Mouse (Mus musculus): ENCODE measurements around the gene Sh2d7. TPM values are rescaled to one million over a fixed set of nuclear protein-coding genes. Genes with fewer than 3 reads are reported as not detected.

Gene Sh2d7
- polyA plus RNA-seq, 1 experiment: 0.01 TPM

DNA sequence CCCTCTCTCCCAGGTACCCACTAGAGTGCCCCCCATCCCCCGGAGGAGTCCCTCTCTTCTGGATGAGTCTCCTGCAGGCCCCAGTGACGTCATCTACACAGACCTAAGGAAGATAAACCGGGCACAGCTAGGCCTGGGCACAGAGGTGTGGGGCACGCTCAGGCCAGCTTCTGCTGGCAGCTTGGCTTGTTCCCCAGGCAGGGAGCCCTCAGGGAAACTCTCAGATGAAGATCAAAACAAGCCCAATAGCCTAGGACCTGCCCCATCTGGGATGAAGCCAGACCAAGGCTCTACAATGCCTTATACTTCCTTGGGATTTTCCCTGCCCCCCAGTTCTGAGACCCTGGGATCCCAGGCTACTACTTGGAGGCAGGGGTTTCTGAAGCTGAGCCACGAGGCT, 2.0 kb downstream of the Sh2d7 start:
- H3ac ChIP-seq (ENCODE audit: control insufficient read depth, insufficient read length, low read depth): no peak overlapping the region
- peaks cover 27% of the 10 kb centered on the region for H3K27me3 ChIP-seq (ENCODE audit: control insufficient read depth, insufficient read depth, insufficient read length)
- H3K4me3 ChIP-seq (ENCODE audit: insufficient read depth, poor library complexity, severe bottlenecking): no peak overlapping the region
- TF ChIP-seq FOSL1 (IDR thresholded peaks at IDR 0.05; ENCODE audit: insufficient read depth, low read length, poor library complexity, severe bottlenecking) (no peak), USF1 (IDR thresholded peaks at IDR 0.05; ENCODE audit: low read depth) (no peak), CTCF (IDR thresholded peaks at IDR 0.05; ENCODE audit: control insufficient read depth, insufficient read depth, insufficient read length) (no peak), MYOD1 (IDR thresholded peaks at IDR 0.05; ENCODE audit: control insufficient read depth, insufficient read length, low read depth) (no peak), CEBPB (IDR thresholded peaks at IDR 0.05; ENCODE audit: low read depth) (no peak), MAX (IDR thresholded peaks at IDR 0.05) (no peak)
- no peaks in the 10 kb centered on the region for H3K79me3 ChIP-seq (ENCODE audit: low read depth)
- no peaks in the 10 kb centered on the region for H3K79me2 ChIP-seq (ENCODE audit: control insufficient read depth, insufficient read depth)
- no peaks in the 10 kb centered on the region for H3K36me3 ChIP-seq (ENCODE audit: control insufficient read depth, insufficient read depth)

DNA sequence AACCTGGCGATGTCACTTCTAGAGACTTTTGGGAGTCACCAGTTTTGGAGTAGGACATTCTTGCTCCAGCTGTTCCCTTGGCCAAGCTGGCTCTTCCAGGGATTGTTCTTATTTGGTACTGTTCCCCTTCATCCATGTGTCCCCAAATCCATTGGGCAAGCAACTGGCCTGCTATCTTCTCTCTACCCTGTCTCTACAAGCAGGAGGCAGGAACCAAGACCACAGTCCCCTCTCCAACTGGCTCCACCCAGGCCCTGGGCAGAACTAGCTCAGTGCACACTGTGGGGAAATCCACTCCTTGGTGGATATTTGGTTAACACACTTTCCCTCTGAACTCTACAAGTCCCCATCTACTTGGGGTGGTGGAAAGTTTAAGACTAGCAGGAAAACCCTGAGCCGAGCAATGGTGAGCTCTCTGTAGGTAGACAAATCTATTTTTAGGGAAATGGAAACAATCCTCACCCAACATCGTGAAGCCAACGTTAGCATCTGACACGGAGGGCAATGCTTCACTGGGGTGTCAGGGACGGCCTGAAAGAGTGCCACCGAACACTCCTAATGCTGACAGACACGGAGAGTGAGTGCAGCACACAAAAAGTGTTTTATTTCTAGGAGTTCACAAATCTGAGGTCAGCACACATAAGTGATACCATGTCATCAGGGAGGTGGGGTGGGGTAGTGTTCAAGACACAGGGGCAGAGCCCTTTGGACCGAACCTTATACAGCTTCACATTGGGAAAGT, 5.6 kb downstream of the Sh2d7 start:
- no peaks in the 10 kb centered on the region for H3K79me3 ChIP-seq (ENCODE audit: low read depth)
- no peak overlapping the region for H3ac ChIP-seq (ENCODE audit: control insufficient read depth, insufficient read length, low read depth)
- TF ChIP-seq CEBPB (IDR thresholded peaks at IDR 0.05; ENCODE audit: low read depth): no peak
- no peak for TF ChIP-seq MYOD1 (IDR thresholded peaks at IDR 0.05; ENCODE audit: control insufficient read depth, insufficient read length, low read depth)
- no peak for TF ChIP-seq CTCF (IDR thresholded peaks at IDR 0.05; ENCODE audit: control insufficient read depth, insufficient read depth, insufficient read length)
- TF ChIP-seq MAX (IDR thresholded peaks at IDR 0.05): no peak
- no peak for TF ChIP-seq MYOG (IDR thresholded peaks at IDR 0.05; ENCODE audit: control insufficient read depth, extremely low read depth, insufficient read length)
- no peak for TF ChIP-seq FOSL1 (IDR thresholded peaks at IDR 0.05; ENCODE audit: insufficient read depth, low read length, poor library complexity, severe bottlenecking)
- no peak for TF ChIP-seq USF1 (IDR thresholded peaks at IDR 0.05; ENCODE audit: low read depth)
- no peak overlapping the region for H3K4me3 ChIP-seq (ENCODE audit: insufficient read depth, poor library complexity, severe bottlenecking)
- peaks cover 16% of the 10 kb centered on the region for H3K27me3 ChIP-seq (ENCODE audit: control insufficient read depth, insufficient read depth, insufficient read length)
- no peaks in the 10 kb centered on the region for H3K36me3 ChIP-seq (ENCODE audit: control insufficient read depth, insufficient read depth)
- no peaks in the 10 kb centered on the region for H3K79me2 ChIP-seq (ENCODE audit: control insufficient read depth, insufficient read depth)

DNA sequence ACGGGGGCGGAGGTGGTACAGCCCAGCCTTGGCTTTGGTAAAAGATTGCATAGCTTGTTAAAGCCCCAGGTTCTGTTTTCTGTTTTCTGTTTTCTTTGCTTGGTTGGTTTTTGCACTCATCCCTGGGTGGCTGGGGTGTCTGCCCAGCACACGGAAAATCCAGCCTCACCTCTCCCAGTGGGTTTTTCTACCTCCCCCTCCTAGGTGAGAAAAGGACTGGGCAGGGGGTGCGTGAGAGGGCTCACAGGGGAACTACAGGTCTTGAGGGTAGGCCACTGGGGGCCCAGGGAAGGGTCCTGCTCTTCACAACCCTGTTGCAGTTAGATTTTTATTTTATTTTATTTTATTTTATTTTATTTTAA, 6.2 kb downstream of the Sh2d7 start:
- Histone ChIP-seq H3K79me2 (ENCODE audit: control insufficient read depth, insufficient read depth) (no peaks in the 10 kb centered on the region), H3K36me3 (ENCODE audit: control insufficient read depth, insufficient read depth) (no peaks in the 10 kb centered on the region), H3K79me3 (ENCODE audit: low read depth) (no peaks in the 10 kb centered on the region), H3ac (ENCODE audit: control insufficient read depth, insufficient read length, low read depth) (no peak overlapping the region), H3K27me3 (ENCODE audit: control insufficient read depth, insufficient read depth, insufficient read length) (peaks cover 13% of the 10 kb centered on the region), H3K4me3 (ENCODE audit: insufficient read depth, poor library complexity, severe bottlenecking) (no peak overlapping the region)
- no peak for TF ChIP-seq MAX (IDR thresholded peaks at IDR 0.05)
- TF ChIP-seq USF1 (IDR thresholded peaks at IDR 0.05; ENCODE audit: low read depth): no peak
- TF ChIP-seq MYOG (IDR thresholded peaks at IDR 0.05; ENCODE audit: control insufficient read depth, extremely low read depth, insufficient read length): no peak
- TF ChIP-seq MYOD1 (IDR thresholded peaks at IDR 0.05; ENCODE audit: control insufficient read depth, insufficient read length, low read depth): no peak
- no peak for TF ChIP-seq FOSL1 (IDR thresholded peaks at IDR 0.05; ENCODE audit: insufficient read depth, low read length, poor library complexity, severe bottlenecking)
- TF ChIP-seq CTCF (IDR thresholded peaks at IDR 0.05; ENCODE audit: control insufficient read depth, insufficient read depth, insufficient read length): no peak
- TF ChIP-seq CEBPB (IDR thresholded peaks at IDR 0.05; ENCODE audit: low read depth): no peak

DNA sequence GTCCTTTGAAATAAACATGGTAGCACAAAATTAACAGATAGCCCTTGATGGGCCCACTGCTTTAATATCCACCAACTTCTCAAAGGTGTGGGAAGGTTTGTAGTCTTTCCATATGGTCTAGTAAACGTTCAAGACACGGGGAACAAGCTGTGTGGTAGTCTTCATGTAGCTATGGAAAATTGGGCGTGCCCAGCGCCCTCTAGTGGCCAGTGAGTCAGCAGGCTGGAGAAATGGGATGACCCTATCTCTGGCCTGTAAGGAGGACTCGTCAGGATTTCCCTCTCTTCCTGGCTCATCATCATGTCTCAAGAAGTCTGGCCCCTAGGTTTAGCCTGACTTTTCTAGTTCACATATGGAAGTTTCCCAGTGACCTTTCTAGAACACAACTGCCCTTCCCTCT, 8.8 kb downstream of the Sh2d7 start:
- H3K36me3 ChIP-seq (ENCODE audit: control insufficient read depth, insufficient read depth): no peaks in the 10 kb centered on the region
- H3K79me3 ChIP-seq (ENCODE audit: low read depth): no peaks in the 10 kb centered on the region
- H3K79me2 ChIP-seq (ENCODE audit: control insufficient read depth, insufficient read depth): no peaks in the 10 kb centered on the region
- TF ChIP-seq CEBPB (IDR thresholded peaks at IDR 0.05; ENCODE audit: low read depth) (no peak), MYOD1 (IDR thresholded peaks at IDR 0.05; ENCODE audit: control insufficient read depth, insufficient read length, low read depth) (no peak), CTCF (IDR thresholded peaks at IDR 0.05; ENCODE audit: control insufficient read depth, insufficient read depth, insufficient read length) (no peak)
- H3ac ChIP-seq (ENCODE audit: control insufficient read depth, insufficient read length, low read depth): no peak overlapping the region
- peaks cover 10% of the 10 kb centered on the region for H3K27me3 ChIP-seq (ENCODE audit: control insufficient read depth, insufficient read depth, insufficient read length)
- H3K4me3 ChIP-seq (ENCODE audit: insufficient read depth, poor library complexity, severe bottlenecking): no peak overlapping the region

DNA sequence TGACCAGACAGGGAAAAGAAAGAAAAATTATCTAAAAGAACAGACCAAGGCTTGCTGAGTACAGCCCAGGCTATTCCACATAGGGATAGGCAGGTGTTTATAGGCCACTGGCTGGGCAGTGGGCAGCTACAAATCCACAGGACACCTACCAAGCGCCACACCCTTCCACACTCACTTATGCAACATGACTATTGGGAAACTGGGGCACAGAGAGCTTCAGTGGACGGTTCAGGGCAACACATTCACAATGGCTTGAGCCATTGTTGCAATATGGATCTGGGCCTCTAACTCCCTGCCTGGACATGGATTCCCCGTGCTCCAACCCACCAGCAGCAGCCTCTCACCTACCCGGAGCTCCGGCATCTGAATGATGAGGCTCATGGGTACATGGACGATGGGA, 10.6 kb downstream of the Sh2d7 start:
- TF ChIP-seq CEBPB (IDR thresholded peaks at IDR 0.05; ENCODE audit: low read depth): no peak
- TF ChIP-seq MYOD1 (IDR thresholded peaks at IDR 0.05; ENCODE audit: control insufficient read depth, insufficient read length, low read depth): no peak
- TF ChIP-seq CTCF (IDR thresholded peaks at IDR 0.05; ENCODE audit: control insufficient read depth, insufficient read depth, insufficient read length): no peak
- TF ChIP-seq MAX (IDR thresholded peaks at IDR 0.05): no peak
- no peak for TF ChIP-seq USF1 (IDR thresholded peaks at IDR 0.05; ENCODE audit: low read depth)
- TF ChIP-seq FOSL1 (IDR thresholded peaks at IDR 0.05; ENCODE audit: insufficient read depth, low read length, poor library complexity, severe bottlenecking): no peak
- TF ChIP-seq MYOG (IDR thresholded peaks at IDR 0.05; ENCODE audit: control insufficient read depth, extremely low read depth, insufficient read length): no peak

DNA sequence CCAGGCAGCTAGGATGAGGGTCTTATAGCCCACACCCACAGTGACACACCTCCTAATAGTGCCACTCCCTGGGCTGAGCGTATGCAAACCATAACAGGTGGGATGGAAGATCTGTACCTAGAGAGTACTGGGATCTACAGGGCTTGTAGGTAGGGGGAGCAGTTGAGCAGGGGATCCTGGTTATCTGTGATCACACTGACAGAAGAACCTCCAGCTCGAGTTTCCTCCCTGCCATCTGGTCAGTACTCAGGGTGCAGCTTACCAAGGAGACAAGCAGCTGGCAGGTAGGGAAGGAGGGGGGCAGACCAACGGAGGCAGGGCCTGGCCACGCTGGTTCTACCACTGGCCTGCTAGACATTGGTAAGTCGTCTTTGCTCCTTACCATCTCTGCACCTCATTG, 13.6 kb downstream of the Sh2d7 start:
- Histone ChIP-seq H3K4me3 (ENCODE audit: insufficient read depth, poor library complexity, severe bottlenecking) (no peak overlapping the region), H3K36me3 (ENCODE audit: control insufficient read depth, insufficient read depth) (no peaks in the 10 kb centered on the region), H3K27me3 (ENCODE audit: control insufficient read depth, insufficient read depth, insufficient read length) (peaks cover under 1% of the 10 kb centered on the region), H3K79me3 (ENCODE audit: low read depth) (no peaks in the 10 kb centered on the region), H3ac (ENCODE audit: control insufficient read depth, insufficient read length, low read depth) (no peak overlapping the region), H3K79me2 (ENCODE audit: control insufficient read depth, insufficient read depth) (no peaks in the 10 kb centered on the region)
- TF ChIP-seq MYOD1 (IDR thresholded peaks at IDR 0.05; ENCODE audit: control insufficient read depth, insufficient read length, low read depth) (no peak), MYOG (IDR thresholded peaks at IDR 0.05; ENCODE audit: control insufficient read depth, extremely low read depth, insufficient read length) (no peak), CTCF (IDR thresholded peaks at IDR 0.05; ENCODE audit: control insufficient read depth, insufficient read depth, insufficient read length) (no peak), USF1 (IDR thresholded peaks at IDR 0.05; ENCODE audit: low read depth) (no peak)

More for the DNA sequence above, 10.6 kb downstream of the Sh2d7 start:
- Histone ChIP-seq H3K36me3 (ENCODE audit: control insufficient read depth, insufficient read depth) (no peaks in the 10 kb centered on the region), H3K27me3 (ENCODE audit: control insufficient read depth, insufficient read depth, insufficient read length) (no peaks in the 10 kb centered on the region), H3ac (ENCODE audit: control insufficient read depth, insufficient read length, low read depth) (no peak overlapping the region), H3K79me3 (ENCODE audit: low read depth) (no peaks in the 10 kb centered on the region), H3K79me2 (ENCODE audit: control insufficient read depth, insufficient read depth) (no peaks in the 10 kb centered on the region), H3K4me3 (ENCODE audit: insufficient read depth, poor library complexity, severe bottlenecking) (no peak overlapping the region)

Measured in C2C12 (cell line).